ENCODE assay signal across 33 mouse cellular contexts in genomic region chr2:21392727-21393126, GRCm38 (mm10). TPM values are rescaled to one million over a fixed set of nuclear protein-coding genes. Genes with fewer than 3 reads are reported as not detected.
"Had no signal": no experiment of that assay in that cellular context is flagged by ENCODE, and none has a peak within 500 bp of the region (broad histone marks: within the 10 kb centered on the region; RNA-seq: fewer than 3 reads in every experiment).

No protein-coding gene starts in this region.

- H3K4me1 ChIP-seq: heart, embryonic 13.5 days; heart, embryonic 15.5 days; hindbrain, embryonic 13.5 days; hindbrain, embryonic 15.5 days; limb, embryonic 13.5 days; limb, embryonic 15.5 days; liver, embryonic 13.5 days; liver, embryonic 15.5 days had no signal

- H3K36me3 ChIP-seq: heart, embryonic 13.5 days; heart, embryonic 15.5 days; hindbrain, embryonic 13.5 days; hindbrain, embryonic 15.5 days; limb, embryonic 13.5 days; limb, embryonic 15.5 days; liver, embryonic 13.5 days; liver, embryonic 15.5 days had no signal

- H3K9ac ChIP-seq: heart, embryonic 13.5 days; heart, embryonic 15.5 days; hindbrain, embryonic 13.5 days; hindbrain, embryonic 15.5 days; limb, embryonic 13.5 days; limb, embryonic 15.5 days; liver, embryonic 13.5 days; liver, embryonic 15.5 days; liver, postnatal 0 days had no signal

- DNase-seq: gastrocnemius, postnatal 14 days; gastrocnemius, postnatal 36 days; heart, adult 11 months; heart, adult 2 months; heart, postnatal 14 days; heart, postnatal 36 days; kidney, adult 11 months; kidney, adult 2 months; kidney, adult 9 months; kidney, postnatal 10 days; kidney, postnatal 25 days; kidney, postnatal 4 days; left cerebral cortex, postnatal 4 days; liver, embryonic 13.5 days; liver, postnatal 0 days had no signal

- H3K27me3 ChIP-seq: heart, embryonic 13.5 days; heart, embryonic 15.5 days; hindbrain, embryonic 13.5 days; hindbrain, embryonic 15.5 days; limb, embryonic 13.5 days; limb, embryonic 15.5 days; liver, embryonic 13.5 days; liver, embryonic 15.5 days had no signal

- H3K4me2 ChIP-seq: heart, embryonic 11.5 days; heart, embryonic 13.5 days; heart, embryonic 15.5 days; hindbrain, embryonic 13.5 days; hindbrain, embryonic 15.5 days; limb, embryonic 13.5 days; limb, embryonic 15.5 days; liver, embryonic 11.5 days; liver, embryonic 13.5 days; liver, embryonic 15.5 days had no signal

- H3K4me3 ChIP-seq: heart, adult 2 months; heart, embryonic 13.5 days; heart, embryonic 15.5 days; hindbrain, embryonic 13.5 days; hindbrain, embryonic 15.5 days; layer of hippocampus, adult 2 months; limb, embryonic 13.5 days; limb, embryonic 15.5 days; liver, embryonic 13.5 days; liver, embryonic 15.5 days had no signal

- H3K27ac ChIP-seq: heart, adult 2 months; heart, embryonic 13.5 days; heart, embryonic 15.5 days; hindbrain, embryonic 13.5 days; hindbrain, embryonic 15.5 days; hindbrain, postnatal 0 days; layer of hippocampus, adult 2 months; limb, embryonic 13.5 days; limb, embryonic 15.5 days; liver, embryonic 13.5 days; liver, embryonic 15.5 days had no signal

- H3K9me3 ChIP-seq: heart, embryonic 13.5 days; heart, embryonic 15.5 days; hindbrain, embryonic 13.5 days; hindbrain, embryonic 15.5 days; limb, embryonic 13.5 days; limb, embryonic 15.5 days; liver, embryonic 13.5 days; liver, embryonic 15.5 days had no signal

RNA-seq across cellular contexts. Expression of gene Gpr158, which starts 25.4 kb away (rescaled TPM):
- total RNA-seq: gastrocnemius, adult 18-20 months; gastrocnemius, adult 8-10 months; gastrocnemius, postnatal 36 days; hematopoietic stem cell, adult 5-6 weeks had no signal
- polyA plus RNA-seq: gonadal fat pad, adult 2 months; heart, embryonic 11.5 days; heart, embryonic 13.5 days; heart, embryonic 15.5 days; intestine, embryonic 16.5 days; kidney, embryonic 16.5 days; limb, embryonic 11.5 days; liver, embryonic 11.5 days; liver, embryonic 13.5 days; liver, embryonic 15.5 days; liver, postnatal 0 days had no signal
